Mouse (Mus musculus) ES-CJ7 (cell line): ENCODE data around the gene Abca2.
"Not testable (repeated sequence)": the region's sequence is repeated elsewhere in the genome, so short reads cannot be mapped to it uniquely, and the experiment has no call there.

Experiments used
- DNase-seq: peaks from one replicate; pipeline ENCODE4 v3.0.0; 2011; ENCODE audit warnings: low read depth, low spot score

The Abca2 gene

DNA sequence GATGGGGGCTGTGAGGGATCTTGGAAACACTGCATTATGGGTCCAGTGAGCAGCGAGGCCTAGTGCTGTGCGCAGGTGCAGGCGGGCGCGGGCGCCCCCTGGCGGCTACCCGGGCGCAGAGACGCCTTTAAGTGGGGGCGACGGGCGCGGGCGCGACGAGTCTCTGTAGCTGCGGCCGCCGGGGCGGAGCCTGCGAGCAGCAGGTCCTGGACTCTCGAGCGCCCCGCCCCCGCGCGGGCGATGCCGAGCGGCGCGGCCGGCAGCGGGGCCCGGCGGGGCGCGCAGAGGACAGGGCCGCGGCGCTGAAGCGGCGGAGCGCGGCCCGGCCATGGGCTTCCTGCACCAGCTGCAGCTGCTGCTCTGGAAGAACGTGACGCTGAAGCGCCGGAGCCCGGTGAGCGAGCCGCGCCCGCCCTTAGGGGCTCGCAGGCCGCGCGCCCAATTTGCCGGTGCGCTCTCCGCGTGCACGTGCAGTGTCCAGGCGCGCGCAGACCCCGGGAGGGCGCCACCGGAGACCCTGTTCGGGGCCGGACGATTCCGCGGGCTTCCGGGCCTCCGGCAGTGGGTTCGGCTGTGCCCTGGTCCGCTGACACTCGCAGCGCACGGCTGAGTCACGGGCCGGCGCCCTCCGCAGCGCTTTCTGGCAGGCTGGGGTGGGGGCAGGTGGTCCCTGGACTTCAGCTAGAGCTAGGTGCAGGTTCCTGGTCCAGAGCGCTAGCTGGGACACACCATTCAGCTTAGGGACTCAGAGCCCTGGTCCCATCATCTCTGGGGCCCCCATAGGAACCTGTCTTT, at the start of gene Abca2:
Gene Abca2 (plus strand): TSS at position 262 of the 795 bp plus-strand sequence.
- DNase-seq, result peak; percentile 93

- DNase-seq, result no peak
These were observed 44.0 kb upstream of the Abca2 start for GRCm38 (mm10) chr2:25384492-25384891.

DNA sequence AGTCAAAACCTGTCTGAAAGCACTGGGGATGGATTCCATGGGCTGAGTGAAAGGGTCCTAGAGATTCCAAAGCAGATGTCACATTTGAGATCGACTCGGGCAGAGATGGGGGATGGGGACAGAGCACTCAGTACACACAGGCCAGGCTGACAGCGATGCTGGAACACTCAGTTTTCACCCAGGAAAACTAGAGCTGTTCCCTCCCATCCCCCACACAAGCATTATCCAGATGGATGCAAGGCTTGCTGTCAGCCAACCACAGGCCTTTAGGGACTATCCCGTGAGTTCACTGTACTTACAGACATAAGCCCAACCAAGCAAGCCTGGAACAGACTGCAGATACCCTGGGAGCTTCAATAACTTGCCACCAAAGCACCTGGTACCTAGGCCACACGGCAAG, 37.2 kb upstream of the Abca2 start:
- no peak for DNase-seq

DNA sequence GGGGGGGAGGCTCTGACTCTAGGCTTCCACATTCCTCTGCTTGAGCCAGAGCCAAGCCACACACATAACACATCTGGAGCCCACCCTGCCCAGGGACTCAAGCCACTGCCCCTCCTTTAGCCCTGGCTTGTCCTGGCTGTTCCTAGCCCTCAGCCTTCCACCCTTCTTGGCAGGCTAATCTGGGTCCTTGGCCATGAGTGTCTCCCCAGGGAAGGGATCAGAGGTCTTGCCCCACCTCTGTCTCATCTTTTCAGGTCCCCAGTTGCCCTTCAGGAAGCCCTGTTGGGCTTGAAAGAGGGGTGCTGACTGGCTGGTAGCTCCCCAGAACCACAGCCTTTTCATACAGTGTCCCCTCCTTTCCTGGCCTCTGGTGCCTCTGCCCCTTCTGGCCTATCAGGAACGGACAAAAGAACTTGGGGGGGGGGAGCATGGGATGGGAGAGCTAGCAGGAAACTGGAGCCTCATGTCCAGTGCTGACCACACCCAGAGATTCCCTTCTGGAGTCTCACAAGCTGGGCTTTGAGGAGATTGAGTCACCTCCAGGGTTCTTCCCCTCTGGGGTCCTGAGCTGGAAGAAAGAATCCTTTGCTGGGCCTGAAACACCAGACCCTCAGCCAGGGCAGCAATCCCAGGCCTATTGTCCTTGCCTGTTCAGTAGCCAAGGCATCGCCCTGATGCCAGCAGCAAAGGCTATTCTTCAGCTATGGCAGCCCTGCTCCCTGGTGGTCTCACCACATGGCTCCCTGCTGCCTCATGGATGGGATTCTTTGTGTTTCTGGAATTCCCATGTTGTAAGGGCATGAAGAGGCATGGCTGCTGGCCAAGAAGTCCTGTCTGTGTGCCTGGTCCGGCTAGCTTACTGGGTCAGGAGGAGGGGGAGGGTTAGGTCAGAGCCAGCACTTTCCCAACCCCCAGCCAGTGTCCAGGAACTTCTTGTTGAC, 34.0 kb upstream of the Abca2 start:
- DNase-seq, result no peak

GRCm38 (mm10) chr2:25395721-25396596, 32.5 kb upstream of the Abca2 start, which contains the start of gene Entpd2:
Gene Entpd2, plus strand, starts transcription at chr2:25395874.
- peak; percentile 46 for DNase-seq

GRCm38 (mm10) chr2:25396597-25396983, 31.9 kb upstream of the Abca2 start:
- no peak for DNase-seq

DNA sequence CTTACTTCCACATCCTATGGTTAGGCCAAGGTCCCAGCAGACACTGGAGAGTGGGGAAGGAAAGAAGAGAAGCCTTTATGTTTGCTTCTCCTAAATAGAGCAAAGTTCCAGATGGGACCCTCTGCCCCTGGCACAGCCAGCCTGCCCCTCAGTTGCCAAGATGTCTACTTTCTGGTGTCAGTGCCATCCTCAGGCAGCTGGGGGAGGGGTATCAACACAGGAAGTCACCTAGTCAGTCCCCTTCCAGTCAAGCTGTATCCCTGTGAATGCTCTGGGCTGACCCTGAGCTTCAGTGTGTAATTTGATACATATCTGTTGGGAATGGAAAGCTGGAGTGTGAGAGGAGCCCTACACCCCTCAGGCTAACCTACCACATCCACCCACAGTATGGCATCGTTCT, 31.5 kb upstream of the Abca2 start:
- DNase-seq, result no peak

- no peak for DNase-seq
These were observed 30.4 kb upstream of the Abca2 start for GRCm38 (mm10) chr2:25398065-25398464.

DNA sequence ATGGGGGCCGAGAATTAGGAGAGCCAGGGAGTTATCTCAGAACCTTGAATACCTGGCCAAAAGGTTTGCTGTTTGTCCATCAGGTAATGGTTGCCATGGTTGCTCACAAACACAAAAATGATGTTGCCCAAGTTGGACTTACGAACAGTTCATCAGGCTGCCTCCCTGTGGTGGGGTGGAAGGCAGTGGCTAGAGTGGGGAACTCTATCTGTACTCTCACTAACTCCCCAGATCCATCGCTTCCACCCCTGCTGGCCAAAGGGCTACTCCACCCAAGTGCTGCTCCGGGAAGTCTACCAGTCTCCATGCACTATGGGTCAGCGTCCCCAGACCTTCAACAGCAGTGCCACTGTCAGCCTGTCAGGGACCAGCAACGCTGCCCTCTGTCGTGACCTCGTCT, 29.5 kb upstream of the Abca2 start, which contains the start of gene Npdc1:
Gene Npdc1 (plus strand): TSS at position 301 of the 400 bp plus-strand sequence.
- no peak for DNase-seq

DNA sequence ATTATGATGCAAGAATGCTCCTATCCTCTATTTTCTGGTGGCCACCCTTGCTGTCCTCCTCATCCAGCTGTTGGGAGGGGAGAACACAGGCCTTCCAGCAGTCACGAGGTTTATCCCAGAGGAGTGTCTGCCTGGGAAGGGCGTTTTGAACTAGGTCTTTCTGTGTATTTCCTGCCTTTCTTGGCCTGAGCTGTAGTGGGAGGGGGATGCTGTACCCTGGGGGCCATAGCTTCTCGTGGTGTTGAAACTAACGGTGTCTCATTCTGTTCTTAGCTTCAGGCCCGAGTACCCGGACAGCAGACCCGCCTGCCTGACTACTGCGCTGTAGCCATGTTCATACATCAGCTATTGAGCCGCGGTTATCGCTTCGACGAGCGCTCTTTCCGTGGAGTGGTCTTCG, 28.2 kb upstream of the Abca2 start:
- DNase-seq, result no peak

- DNase-seq, result peak; percentile 69
These were observed 27.7 kb upstream of the Abca2 start for GRCm38 (mm10) chr2:25400764-25401163.

DNA sequence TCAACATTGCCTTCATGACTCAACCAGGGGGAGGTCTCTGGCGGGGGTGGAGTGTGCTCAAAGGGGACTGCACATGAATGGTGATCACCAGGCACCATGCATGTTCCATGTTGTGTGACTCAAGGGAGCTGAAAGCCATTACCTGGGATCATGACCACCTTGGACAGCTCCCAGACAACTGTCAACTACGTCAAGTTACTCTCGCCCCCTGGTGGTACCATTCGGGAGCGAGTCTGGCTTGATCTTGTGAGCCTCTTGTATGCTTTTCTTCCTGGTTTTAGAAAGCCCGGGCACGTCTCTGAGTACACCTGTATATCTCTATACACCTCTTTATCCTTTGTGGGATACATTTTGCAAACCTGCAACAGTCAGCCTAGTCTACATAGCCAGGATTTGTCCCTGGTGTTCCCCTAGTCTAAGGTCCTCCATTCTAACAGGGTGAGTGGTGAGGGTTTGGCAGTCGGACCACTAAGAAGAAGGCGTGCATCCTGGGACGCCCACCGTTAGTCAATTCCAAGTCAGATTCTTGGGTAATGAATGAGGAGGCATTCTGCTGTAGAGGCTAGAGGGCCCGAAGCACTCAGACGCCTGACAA, 26.0 kb upstream of the Abca2 start:
- peak; percentile 97 for DNase-seq

- peak; percentile 62 for DNase-seq
These were observed 25.4 kb upstream of the Abca2 start for GRCm38 (mm10) chr2:25402972-25403601.

DNA sequence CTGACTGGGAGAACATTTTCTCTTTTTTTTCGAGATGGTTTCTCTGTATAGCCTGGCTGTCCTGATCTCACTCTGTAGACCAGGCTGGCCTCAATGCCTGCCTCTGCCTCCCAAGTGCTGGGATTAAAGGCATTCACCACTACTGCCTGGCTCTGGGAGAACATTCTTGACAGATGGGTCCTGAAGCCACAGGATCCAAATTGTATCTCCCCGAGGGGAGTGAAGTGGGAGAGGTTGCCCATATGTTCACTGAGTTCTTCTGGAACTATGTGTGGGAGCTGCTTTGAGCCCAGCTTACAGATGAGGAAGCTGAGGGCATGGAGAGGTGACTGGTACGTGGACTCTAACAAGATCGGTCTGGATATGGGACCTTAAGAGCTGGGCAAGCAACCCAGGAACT, 24.5 kb upstream of the Abca2 start:
- DNase-seq, result no peak

DNA sequence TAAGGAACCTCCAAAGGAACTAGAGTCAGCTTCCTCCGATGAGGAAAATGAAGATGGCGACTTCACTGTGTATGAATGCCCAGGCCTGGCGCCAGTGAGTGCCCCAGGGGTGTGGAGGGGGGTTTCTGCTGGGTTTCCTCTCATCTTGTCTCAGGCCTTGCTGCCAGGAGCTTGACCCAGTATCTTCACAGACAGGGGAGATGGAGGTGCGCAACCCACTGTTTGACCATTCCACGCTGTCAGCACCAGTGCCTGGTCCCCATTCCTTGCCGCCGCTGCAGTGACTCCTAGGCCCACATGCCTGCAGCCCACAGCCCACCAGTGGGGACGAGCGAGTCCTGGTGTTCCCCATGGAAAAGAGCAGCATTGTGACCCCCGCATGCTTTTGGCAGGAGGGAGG, 19.6 kb upstream of the Abca2 start:
- no peak for DNase-seq

DNA sequence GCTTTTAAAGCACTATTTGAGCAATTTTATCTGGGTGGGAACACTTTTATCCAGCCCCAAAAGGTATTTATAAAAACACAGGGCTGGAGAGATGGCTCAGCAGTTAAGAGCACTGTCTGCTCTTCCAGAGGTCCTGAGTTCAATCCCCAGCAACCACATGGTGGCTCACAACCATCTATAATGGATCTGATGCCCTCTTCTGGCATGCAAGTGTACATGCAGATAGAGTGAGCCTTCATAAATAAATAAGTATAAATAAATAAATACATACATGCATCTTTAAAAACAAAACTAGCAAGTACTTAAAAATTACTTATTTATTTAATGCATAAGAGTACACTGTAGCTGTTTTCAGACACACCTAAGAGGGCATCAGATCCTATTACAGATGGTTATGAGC, 15.1 kb upstream of the Abca2 start:
- DNase-seq, result not testable (repeated sequence)

DNA sequence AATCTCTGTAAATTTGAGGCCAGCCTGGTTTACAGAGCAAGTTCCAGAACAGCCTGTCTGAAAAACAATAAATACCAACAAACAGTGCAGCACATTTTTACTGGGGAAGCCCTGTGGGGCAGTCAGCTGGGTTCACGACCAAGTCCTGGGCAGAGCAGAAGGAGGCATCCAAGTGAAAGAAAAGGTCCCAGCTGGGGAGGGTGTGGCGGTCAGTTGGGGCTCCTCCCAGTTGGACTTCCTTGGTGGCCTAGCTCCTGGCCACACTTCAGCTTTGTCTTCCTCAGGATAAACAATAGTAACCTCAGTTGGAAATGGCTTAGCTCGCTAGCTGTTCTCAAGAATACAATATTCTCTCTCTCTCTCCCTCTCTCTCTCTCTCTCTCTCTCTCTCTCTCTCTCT, 11.1 kb upstream of the Abca2 start:
- DNase-seq, result no peak

DNA sequence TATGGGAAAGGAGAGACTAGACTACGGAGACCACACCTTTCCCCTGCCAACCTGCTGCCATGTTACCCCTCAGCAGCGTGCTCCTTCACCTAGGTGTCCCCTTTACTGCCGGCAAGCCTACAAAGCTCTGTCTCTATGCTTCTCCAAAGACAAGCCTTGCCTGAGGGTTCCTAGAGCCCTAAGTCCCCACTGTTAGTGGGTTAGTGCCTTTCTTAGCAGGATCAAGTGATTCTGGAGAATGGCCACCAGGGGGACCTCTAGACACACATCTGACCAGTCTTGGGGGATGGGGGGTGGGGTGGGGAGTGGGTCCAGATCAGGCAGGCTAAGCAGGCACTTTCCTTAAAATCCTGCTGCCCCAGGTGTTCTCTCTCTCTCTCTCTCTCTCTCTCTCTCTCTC, 6.6 kb upstream of the Abca2 start:
- peak; percentile 87 for DNase-seq

- DNase-seq, result no peak
These were observed 5.7 kb upstream of the Abca2 start, which contains the start of gene Fut7 for GRCm38 (mm10) chr2:25422587-25423410. Gene Fut7, plus strand, starts transcription at chr2:25423267.

DNA sequence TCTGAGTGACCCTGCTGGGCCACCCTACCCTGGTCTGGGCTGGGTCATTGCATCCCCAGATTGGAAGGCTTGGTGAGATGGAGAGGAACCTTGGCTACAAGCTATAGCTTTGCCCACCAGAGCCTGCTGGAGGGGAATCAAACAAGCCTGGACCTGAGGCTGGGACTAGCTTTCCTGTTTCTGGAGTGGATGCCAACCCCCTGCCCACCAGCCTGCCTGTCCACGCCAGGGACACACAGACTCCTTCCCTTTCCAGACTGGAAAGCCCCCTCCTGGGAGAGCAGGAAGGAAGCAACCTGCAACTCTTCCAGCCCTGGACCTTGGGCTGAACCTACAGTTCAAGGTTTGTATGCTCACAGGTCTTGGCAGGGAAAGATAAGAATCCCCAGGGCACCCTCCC, 4.9 kb upstream of the Abca2 start:
- DNase-seq, result no peak
